Mouse (Mus musculus) heart, embryonic 14.5 days (tissue): ENCODE measurements around the gene Anp32e. TPM values are rescaled to one million over a fixed set of nuclear protein-coding genes. Genes with fewer than 3 reads are reported as not detected.

ENCODE experiments used
- ATAC-seq: fragments of 200-750 bp; cut with Nextera tagmentation; 2 replicates; pipeline ENCODE4 v1.8.0; 2017; ENCODE audit warnings: low read depth, moderate TSS enrichment; ENCODE audit not compliant: insufficient number of reproducible peaks, insufficient read depth, low FRiP score
- H3K27ac ChIP-seq, 2 experiments: fragments of 200-500 bp in 1 of 2; fragments of 300-500 bp in 1 of 2; sonication (generic) in 1 of 2; replicated peaks in 1 of 2; 2 replicates each; pipeline ENCODE4 v1.5.1; 2012 to 2014; ENCODE audit warnings: low read depth in 2 of 2, low read length in 2 of 2, control low read depth in 1 of 2, mild to moderate bottlenecking in 1 of 2, mixed read lengths in 1 of 2; ENCODE audit not compliant: control insufficient read depth in 1 of 2, insufficient read depth in 1 of 2
- H3K27me3 ChIP-seq: fragments of 300-500 bp; sonication (generic); 2 replicates; pipeline ENCODE4 v1.6.1; 2014; ENCODE audit warnings: mild to moderate bottlenecking, low read length, control low read depth; ENCODE audit not compliant: control insufficient read depth, insufficient read depth
- H3K36me3 ChIP-seq: fragments of 300-500 bp; sonication (generic); 2 replicates; pipeline ENCODE4 v1.6.1; 2014; ENCODE audit warnings: mild to moderate bottlenecking, control low read depth, low read length, mixed read lengths; ENCODE audit not compliant: control insufficient read depth, insufficient read depth
- H3K4me1 ChIP-seq, 2 experiments: fragments of 200-500 bp in 1 of 2; fragments of 300-500 bp in 1 of 2; sonication (generic) in 1 of 2; 2 replicates each; pipeline ENCODE4 v1.6.1; 2012 to 2014; ENCODE audit warnings: low read length in 2 of 2, control low read depth in 1 of 2, mixed read lengths in 1 of 2; ENCODE audit not compliant: control insufficient read depth in 2 of 2, insufficient read depth in 2 of 2
- H3K4me2 ChIP-seq: fragments of 300-500 bp; sonication (generic); 2 replicates; pipeline ENCODE4 v1.6.1; 2014; ENCODE audit warnings: mild to moderate bottlenecking, low read length
- H3K4me3 ChIP-seq, 2 experiments: fragments of 200-500 bp in 1 of 2; fragments of 300-500 bp in 1 of 2; sonication (generic) in 1 of 2; 2 replicates each; pipeline ENCODE4 v1.5.1; 2012 to 2014; ENCODE audit warnings: low read length in 2 of 2, mild to moderate bottlenecking in 2 of 2, control low read depth in 1 of 2, low read depth in 1 of 2, moderate library complexity in 1 of 2; ENCODE audit not compliant: control insufficient read depth in 1 of 2, insufficient read depth in 1 of 2
- H3K9ac ChIP-seq: fragments of 300-500 bp; sonication (generic); 2 replicates; pipeline ENCODE4 v1.6.1; 2014; ENCODE audit warnings: mild to moderate bottlenecking, low read length
- H3K9me3 ChIP-seq: fragments of 300-500 bp; sonication (generic); 2 replicates; pipeline ENCODE4 v1.6.1; 2016; ENCODE audit warnings: low read length, control low read depth; ENCODE audit not compliant: control insufficient read depth
- WGBS: fragments of 180-500 bp; shearing (Covaris S2); extraction: QIAGEN DNeasy Blood & Tissue Kit; methylation state at CpG from one replicate; pipeline ENCODE4 v1.1.7; 2014; 5-methylcytosine and 5-hydroxymethylcytosine counted together
- polyA plus RNA-seq: library from polyadenylated mRNA; unstranded; fragments of >200 nt; fragmentation: Nextera tagmentation; extraction: Ambion mirVana; gene quantifications from 2 replicates; pipeline ENCODE4 v1.2.1, GENCODE M21; 2014

Gene Anp32e
- polyA plus RNA-seq, result 58.3 and 65.3 TPM in 2 replicates

DNA sequence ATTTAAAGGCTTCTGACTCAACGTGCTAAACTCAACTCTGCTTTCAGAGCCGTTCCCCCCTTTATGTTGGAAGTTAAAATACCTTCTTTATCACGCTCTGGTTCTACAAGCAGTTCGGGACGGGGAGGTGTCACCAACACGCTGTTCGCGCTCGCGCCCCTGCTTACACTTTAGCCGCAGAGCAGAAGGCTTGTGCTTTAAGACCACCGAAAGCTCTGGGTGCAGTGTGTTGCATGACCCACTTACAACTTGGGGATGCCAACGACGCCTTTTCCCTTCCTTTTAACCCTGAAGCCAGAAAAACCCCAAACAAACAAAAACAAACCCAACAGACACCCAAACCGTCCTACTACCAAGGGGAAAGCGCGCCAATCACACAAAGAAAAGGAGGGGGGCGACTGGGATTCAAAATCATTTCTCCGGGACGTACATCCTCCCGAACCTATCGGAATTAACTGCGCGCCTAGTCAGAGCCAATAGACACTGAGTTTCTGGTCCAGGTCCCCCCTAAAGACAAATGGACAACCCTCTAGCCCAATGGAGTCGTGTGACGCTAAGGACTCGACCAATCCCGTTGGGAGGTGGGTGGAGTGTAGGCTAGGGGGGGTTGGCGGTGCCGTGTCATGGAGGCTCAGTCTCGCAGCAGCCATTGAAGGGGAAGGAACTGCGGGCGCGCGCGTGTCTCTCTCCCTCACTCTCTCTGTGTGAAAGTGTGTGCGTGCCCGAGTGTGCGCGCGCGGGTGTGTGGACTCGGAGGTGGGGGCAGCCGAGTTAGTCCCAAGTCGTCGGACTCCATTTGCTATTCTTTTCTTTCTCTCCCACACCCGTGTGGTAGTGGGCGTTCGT is at the start of gene Anp32e:
Anp32e (plus strand) TSS at position 589 of the 846 bp plus-strand sequence.
- H3K9me3 ChIP-seq, result no peaks in the 10 kb centered on the region
- peak within 1 kb of the TSS; percentile 85 to 94 for H3K4me3 ChIP-seq
- WGBS, result under 1% methylated on average over 49 of the region's 49 CpGs
- ATAC-seq, result peak; percentile 99
- peaks cover 3 to 9% of the 10 kb centered on the region in 2 experiments; a peak in 3 of 4 replicates for H3K4me1 ChIP-seq
- H3K27me3 ChIP-seq, result no peaks in the 10 kb centered on the region
- H3K9ac ChIP-seq, result peak within 1 kb of the TSS; percentile 99
- peak within 1 kb of the TSS; percentile 66 for H3K4me2 ChIP-seq
- H3K27ac ChIP-seq, result peak within 1 kb of the TSS; percentile 92 to 96
- H3K36me3 ChIP-seq, result peaks cover 6% of the 10 kb centered on the region

DNA sequence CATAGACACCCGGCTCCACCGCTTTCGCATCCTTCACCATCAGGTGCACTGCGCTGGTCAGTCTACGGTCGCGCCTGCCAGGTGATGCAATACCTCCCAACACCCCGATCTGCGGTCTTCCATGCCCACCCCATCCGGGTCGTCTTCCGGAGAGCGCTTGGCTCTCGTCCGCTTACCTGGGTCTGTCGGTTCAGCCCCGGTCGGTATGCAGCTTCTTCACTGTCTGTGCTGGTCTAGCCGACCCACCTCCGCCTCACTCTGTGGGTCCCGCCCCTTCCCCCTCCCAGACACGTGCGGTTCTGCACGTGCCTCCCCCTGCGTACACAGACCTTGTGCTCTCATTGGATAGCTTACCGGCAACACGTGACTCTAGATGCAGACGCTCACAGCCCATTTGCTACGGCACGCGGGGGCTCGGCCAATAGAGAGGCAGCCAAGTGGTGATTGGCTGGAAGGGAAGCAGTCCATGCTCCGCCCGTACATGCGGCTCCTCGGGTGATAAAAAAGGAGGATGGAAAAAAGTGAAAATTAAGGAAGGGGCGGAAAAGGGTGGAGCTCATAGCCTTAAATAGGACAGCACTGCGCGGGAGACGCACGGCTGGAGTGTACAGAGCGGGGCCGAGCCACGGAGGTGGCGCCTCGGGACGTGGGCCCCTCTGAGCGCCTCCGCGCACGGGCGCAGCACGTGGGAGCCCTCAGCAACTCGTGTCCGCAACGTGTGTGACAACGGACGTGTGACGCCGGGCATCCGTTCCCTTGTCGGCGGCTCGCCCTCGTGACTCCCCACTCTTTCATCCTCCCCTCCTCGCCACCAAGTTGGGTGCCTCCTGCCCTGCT is 46.8 kb upstream of the Anp32e start, which contains the start of gene Ciart:
Ciart (minus strand) TSS at position 273 of the 837 bp plus-strand sequence.
- Histone ChIP-seq H3K9me3 (no peaks in the 10 kb centered on the region), H3K27ac (peak within 1 kb of the TSS; percentile 43 to 57; a peak in 3 of 4 replicates), H3K9ac (peak within 1 kb of the TSS; percentile 67), H3K4me1 (peaks cover 5 to 8% of the 10 kb centered on the region in 2 experiments; a peak in 2 of 4 replicates), H3K27me3 (no peaks in the 10 kb centered on the region), H3K4me2 (peak within 1 kb of the TSS; percentile 93), H3K36me3 (peaks cover 18% of the 10 kb centered on the region), H3K4me3 (peak within 1 kb of the TSS; percentile 57 to 58)
- ATAC-seq, result peak; percentile 98
- WGBS, result under 1% methylated on average over 66 of the region's 66 CpGs

DNA sequence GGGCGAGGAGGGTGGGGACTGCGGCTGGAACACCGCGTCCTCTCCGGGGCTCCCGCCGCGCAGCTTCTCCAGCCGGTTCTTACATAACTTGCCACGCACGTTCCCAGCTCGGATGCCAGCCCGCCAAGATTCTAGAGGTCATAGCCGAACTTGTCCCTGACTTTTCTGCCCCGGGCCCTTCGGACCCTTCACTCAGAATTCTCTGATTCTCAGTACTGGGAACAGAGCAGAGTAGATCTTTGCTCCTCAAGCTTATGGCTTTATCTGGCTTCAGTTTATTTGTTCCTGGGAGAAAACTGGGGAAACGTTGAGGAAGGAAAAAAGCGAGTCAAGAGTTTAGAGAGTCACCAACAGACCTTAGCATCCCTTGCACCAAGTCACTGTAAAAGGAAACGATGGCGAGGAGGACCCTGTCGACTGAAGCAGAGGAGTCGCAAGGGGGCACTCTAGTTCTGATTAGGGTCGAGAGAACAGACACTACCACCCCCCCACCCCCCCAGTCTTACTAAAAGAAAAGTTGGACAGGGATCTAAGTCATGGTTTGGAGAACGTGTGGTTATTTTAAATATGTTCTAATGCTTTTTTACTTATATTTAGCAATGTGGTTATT is 46.1 kb upstream of the Anp32e start:
- ATAC-seq, result no peak
- peak overlapping the region; percentile 43 to 58 for H3K4me3 ChIP-seq
- H3K9me3 ChIP-seq, result no peaks in the 10 kb centered on the region
- peak overlapping the region; percentile 93 for H3K4me2 ChIP-seq
- peaks cover 5 to 8% of the 10 kb centered on the region in 2 experiments; a peak in 2 of 4 replicates for H3K4me1 ChIP-seq
- H3K27ac ChIP-seq, result peak overlapping the region; percentile 43 to 57; a peak in 3 of 4 replicates
- WGBS, result 2% methylated on average over 24 of the region's 24 CpGs
- peak overlapping the region; percentile 65 for H3K9ac ChIP-seq
- no peaks in the 10 kb centered on the region for H3K27me3 ChIP-seq
- H3K36me3 ChIP-seq, result peaks cover 24% of the 10 kb centered on the region

DNA sequence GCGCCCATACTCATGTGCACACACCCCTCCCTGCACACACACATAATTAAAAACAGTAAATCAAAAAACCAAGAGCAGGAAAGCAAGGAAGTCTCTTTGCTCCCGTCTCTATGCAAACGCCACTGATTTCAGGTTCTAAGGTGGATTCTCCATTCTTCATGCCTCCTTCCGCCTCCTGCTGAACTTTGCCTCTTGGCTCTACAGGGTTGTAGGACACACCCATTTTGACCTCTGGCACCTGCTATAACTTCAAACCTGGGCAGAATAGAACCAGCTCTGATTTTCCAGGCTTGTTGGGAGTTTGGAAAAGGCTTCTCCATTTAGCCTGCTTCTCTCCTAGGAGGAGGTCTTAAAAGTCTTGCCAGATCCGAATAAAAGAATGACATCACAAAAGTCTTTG is 44.6 kb upstream of the Anp32e start:
- H3K4me3 ChIP-seq, result no peak overlapping the region
- peaks cover 5 to 8% of the 10 kb centered on the region in 2 experiments; a peak in 2 of 4 replicates for H3K4me1 ChIP-seq
- H3K4me2 ChIP-seq, result no peak overlapping the region
- no peak for ATAC-seq
- no peaks in the 10 kb centered on the region for H3K27me3 ChIP-seq
- H3K36me3 ChIP-seq, result peaks cover 31% of the 10 kb centered on the region
- H3K9ac ChIP-seq, result no peak overlapping the region
- no peak overlapping the region for H3K27ac ChIP-seq
- 92% methylated on average over 5 of the region's 5 CpGs for whole genome bisulfite sequencing
- H3K9me3 ChIP-seq, result no peaks in the 10 kb centered on the region

DNA sequence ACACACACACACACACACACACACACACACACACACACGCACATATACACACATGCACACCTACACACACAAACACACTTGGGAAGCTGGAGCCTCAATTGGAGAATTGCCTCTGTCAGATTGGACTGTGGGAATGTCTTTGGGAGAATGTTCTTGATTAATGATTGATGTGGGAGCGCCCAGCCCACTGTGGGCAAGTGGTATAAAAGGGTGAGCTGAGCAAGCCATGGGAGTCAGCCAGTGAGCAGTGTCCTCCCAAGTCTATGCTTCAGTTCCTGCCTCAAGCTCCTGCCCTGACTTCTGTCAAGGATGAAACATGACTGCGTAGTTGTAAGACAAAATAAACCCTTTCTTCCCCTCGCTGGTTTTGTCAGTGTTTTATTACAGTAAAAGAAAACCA is 41.5 kb upstream of the Anp32e start:
- Histone ChIP-seq H3K9me3 (no peaks in the 10 kb centered on the region), H3K4me1 (peaks cover 13 to 21% of the 10 kb centered on the region in 2 experiments; a peak in 3 of 4 replicates), H3K4me2 (no peak overlapping the region), H3K27me3 (no peaks in the 10 kb centered on the region), H3K9ac (no peak overlapping the region), H3K4me3 (no peak overlapping the region), H3K27ac (no peak overlapping the region), H3K36me3 (peaks cover 31% of the 10 kb centered on the region)
- ATAC-seq, result no peak
- 70% methylated on average over 4 of the region's 4 CpGs for WGBS

DNA sequence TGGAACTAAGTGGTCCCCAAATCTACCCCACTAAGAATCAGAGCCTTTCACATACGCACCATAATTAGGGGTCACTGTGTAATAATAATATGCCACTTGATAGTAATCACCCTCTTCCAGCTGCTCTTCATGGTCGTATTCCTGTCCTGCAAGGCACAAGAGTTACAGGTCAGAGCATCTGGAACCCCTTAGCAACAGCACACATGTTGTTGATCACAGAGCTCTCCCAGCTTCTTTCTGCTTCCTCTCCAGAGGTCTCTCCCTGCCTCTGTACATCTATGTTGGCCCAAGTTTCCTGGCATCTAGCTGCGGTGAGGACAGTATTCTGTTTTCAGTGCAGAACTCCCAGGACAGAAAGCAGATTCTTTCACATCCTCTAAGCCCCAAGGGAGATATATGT is 39.4 kb upstream of the Anp32e start:
- Histone ChIP-seq H3K4me1 (peaks cover 14 to 26% of the 10 kb centered on the region in 2 experiments), H3K9ac (no peak overlapping the region), H3K4me2 (no peak overlapping the region), H3K36me3 (peaks cover 31% of the 10 kb centered on the region), H3K27ac (no peak overlapping the region), H3K9me3 (no peaks in the 10 kb centered on the region), H3K4me3 (no peak overlapping the region), H3K27me3 (no peaks in the 10 kb centered on the region)
- ATAC-seq, result no peak
- 73% methylated on average over 3 of the region's 3 CpGs for WGBS
